Mouse (Mus musculus) intestine, embryonic 14.5 days (tissue): ENCODE results near the gene Mfsd6. TPM values are rescaled to one million over a fixed set of nuclear protein-coding genes. Genes with fewer than 3 reads are reported as not detected.

Experiments used
- ATAC-seq: fragments of 200-750 bp; cut with Nextera tagmentation; replicated peaks from 2 replicates; pipeline ENCODE4 v1.8.0; 2017; ENCODE audit warnings: low read depth, moderate number of reproducible peaks, moderate TSS enrichment, moderate library complexity; ENCODE audit not compliant: low FRiP score, low TSS enrichment
- DNase-seq: peaks from one replicate; pipeline ENCODE4 v3.0.0-alpha.2; 2018; ENCODE audit warnings: low spot score
- H3K27ac ChIP-seq: fragments of 300-500 bp; sonication (generic); 2 replicates; pipeline ENCODE4 v1.5.1; 2014; ENCODE audit warnings: low read depth, mild to moderate bottlenecking, control low read depth
- H3K27me3 ChIP-seq: fragments of 300-500 bp; sonication (generic); replicated peaks from 2 replicates; pipeline ENCODE4 v1.6.1; 2014; ENCODE audit warnings: low read length, control low read depth; ENCODE audit not compliant: control insufficient read depth, insufficient read depth
- H3K36me3 ChIP-seq: fragments of 300-500 bp; sonication (generic); 2 replicates; pipeline ENCODE4 v1.6.1; 2014; ENCODE audit warnings: low read length, control low read depth; ENCODE audit not compliant: control insufficient read depth, insufficient read depth
- H3K4me1 ChIP-seq: fragments of 300-500 bp; sonication (generic); replicated peaks from 2 replicates; pipeline ENCODE4 v1.6.1; 2014; ENCODE audit warnings: low read length, control low read depth, mixed read lengths; ENCODE audit not compliant: control insufficient read depth, insufficient read depth
- H3K4me2 ChIP-seq: fragments of 300-500 bp; sonication (generic); 2 replicates; pipeline ENCODE4 v1.6.1; 2014; ENCODE audit warnings: low read length
- H3K4me3 ChIP-seq: fragments of 300-500 bp; sonication (generic); 2 replicates; pipeline ENCODE4 v1.5.1; 2014; ENCODE audit warnings: low read depth, low read length, control low read depth, mixed read lengths
- H3K9ac ChIP-seq: fragments of 300-500 bp; sonication (generic); 2 replicates; pipeline ENCODE4 v1.6.1; 2014; ENCODE audit warnings: mild to moderate bottlenecking, low read length
- H3K9me3 ChIP-seq: fragments of 300-500 bp; sonication (generic); 2 replicates; pipeline ENCODE4 v1.6.1; 2016; ENCODE audit warnings: low read length, control low read depth; ENCODE audit not compliant: control insufficient read depth
- WGBS: fragments of 180-500 bp; shearing (Covaris S2); extraction: QIAGEN DNeasy Blood & Tissue Kit; methylation state at CpG from one replicate; pipeline ENCODE4 v1.1.7; 2014; 5-methylcytosine and 5-hydroxymethylcytosine counted together
- polyA plus RNA-seq: library from polyadenylated mRNA; unstranded; fragments of >200 nt; fragmentation: Nextera tagmentation; extraction: Ambion mirVana; gene quantifications from 2 replicates; pipeline ENCODE4 v1.2.1, GENCODE M21; 2014

The Mfsd6 gene
- polyA plus RNA-seq, 1 experiment from 2014 or later = 4.3 TPM

GRCm38 (mm10) chr1:52639090-52639489, 88.2 kb downstream of the Mfsd6 start:
- 90% methylated on average over 7 of the region's 7 CpGs for WGBS

GRCm38 (mm10) chr1:52638101-52638500, 89.2 kb downstream of the Mfsd6 start:
- DNase-seq (no peak), ATAC-seq (no peak)
- peaks cover 34% of the 10 kb centered on the region for H3K36me3 ChIP-seq
- H3K4me1 ChIP-seq = no peaks in the 10 kb centered on the region
- no peaks in the 10 kb centered on the region for H3K9me3 ChIP-seq
- no peaks in the 10 kb centered on the region for H3K27me3 ChIP-seq
- no peak overlapping the region for H3K4me3 ChIP-seq
- H3K27ac ChIP-seq = no peak overlapping the region
- no peak overlapping the region for H3K4me2 ChIP-seq
- no peak overlapping the region for H3K9ac ChIP-seq
- 86% methylated on average over 2 of the region's 2 CpGs for WGBS

More at GRCm38 (mm10) chr1:52639090-52639489, 88.2 kb downstream of the Mfsd6 start:
- Histone ChIP-seq H3K9ac (no peak overlapping the region), H3K27ac (no peak overlapping the region), H3K9me3 (no peaks in the 10 kb centered on the region), H3K27me3 (no peaks in the 10 kb centered on the region), H3K36me3 (peaks cover 37% of the 10 kb centered on the region), H3K4me3 (no peak overlapping the region), H3K4me2 (no peak overlapping the region), H3K4me1 (no peaks in the 10 kb centered on the region)
- ATAC-seq = no peak
- no peak for DNase-seq

- WGBS = 97% methylated on average over 3 of the region's 3 CpGs
- peaks cover 7% of the 10 kb centered on the region for H3K4me1 ChIP-seq
Measured at GRCm38 (mm10) chr1:52635932-52636331, 91.3 kb downstream of the Mfsd6 start.

GRCm38 (mm10) chr1:52634251-52634650, 93.0 kb downstream of the Mfsd6 start:
- no peak overlapping the region for H3K4me2 ChIP-seq
- H3K4me1 ChIP-seq = peaks cover 7% of the 10 kb centered on the region
- DNase-seq (no peak), ATAC-seq (no peak)
- peaks cover 15% of the 10 kb centered on the region for H3K36me3 ChIP-seq
- H3K4me3 ChIP-seq = no peak overlapping the region
- WGBS = 92% methylated on average over 6 of the region's 6 CpGs
- H3K27me3 ChIP-seq = no peaks in the 10 kb centered on the region
- H3K9me3 ChIP-seq = no peaks in the 10 kb centered on the region
- H3K27ac ChIP-seq = no peak overlapping the region
- H3K9ac ChIP-seq = no peak overlapping the region

More at GRCm38 (mm10) chr1:52635932-52636331, 91.3 kb downstream of the Mfsd6 start:
- no peak overlapping the region for H3K4me2 ChIP-seq
- H3K27ac ChIP-seq = no peak overlapping the region
- ATAC-seq (no peak), DNase-seq (no peak)
- H3K4me3 ChIP-seq = no peak overlapping the region
- H3K36me3 ChIP-seq = peaks cover 28% of the 10 kb centered on the region
- no peaks in the 10 kb centered on the region for H3K9me3 ChIP-seq
- no peak overlapping the region for H3K9ac ChIP-seq
- H3K27me3 ChIP-seq = no peaks in the 10 kb centered on the region

DNA sequence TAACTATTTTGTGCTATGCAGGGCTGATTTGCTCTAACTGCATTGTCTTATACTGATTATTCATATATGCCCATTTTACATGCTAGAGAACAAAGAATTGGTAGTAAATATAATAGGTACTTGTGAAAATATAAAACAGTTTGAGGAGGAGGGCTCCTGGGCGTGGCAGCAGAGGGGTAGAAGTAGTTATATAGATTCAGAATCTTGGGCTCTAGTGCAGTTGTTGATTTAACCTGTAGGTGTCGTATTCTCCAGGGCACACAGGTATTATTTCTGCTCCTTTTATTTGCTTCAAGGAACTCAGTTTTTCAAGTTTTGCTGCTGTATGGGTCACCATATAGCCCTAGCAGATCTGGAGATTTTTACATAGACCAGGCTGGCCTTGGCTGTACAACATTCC, 95.7 kb downstream of the Mfsd6 start:
- Histone ChIP-seq H3K36me3 (no peaks in the 10 kb centered on the region; the same call in 1 of the 2 replicates), H3K4me2 (peak overlapping the region; percentile 52), H3K9me3 (no peaks in the 10 kb centered on the region), H3K27me3 (no peaks in the 10 kb centered on the region), H3K27ac (no peak overlapping the region), H3K9ac (no peak overlapping the region), H3K4me1 (peaks cover 7% of the 10 kb centered on the region), H3K4me3 (peak overlapping the region; percentile 55; the same call in 1 of the 2 replicates)
- 78% methylated on average over 2 of the region's 2 CpGs for WGBS
- ATAC-seq (no peak), DNase-seq (no peak)

GRCm38 (mm10) chr1:52630937-52631299, 96.3 kb downstream of the Mfsd6 start:
- Histone ChIP-seq H3K9ac (peak overlapping the region; percentile 46), H3K4me2 (peak overlapping the region; percentile 52), H3K27me3 (no peaks in the 10 kb centered on the region), H3K4me3 (peak overlapping the region; percentile 55), H3K9me3 (no peaks in the 10 kb centered on the region), H3K36me3 (no peaks in the 10 kb centered on the region; the same call in 1 of the 2 replicates), H3K27ac (peak overlapping the region; percentile 51), H3K4me1 (peaks cover 7% of the 10 kb centered on the region)
- ATAC-seq (peak; percentile 87), DNase-seq (no peak)
- WGBS = under 1% methylated on average over 6 of the region's 6 CpGs

GRCm38 (mm10) chr1:52630248-52630936, 96.9 kb downstream of the Mfsd6 start, which contains the start of gene Nemp2:
Gene Nemp2 (plus strand): TSS chr1:52630703.
- H3K4me3 ChIP-seq = peak within 1 kb of the TSS; percentile 55
- H3K27me3 ChIP-seq = no peaks in the 10 kb centered on the region
- under 1% methylated on average over 44 of the region's 44 CpGs for WGBS
- DNase-seq = peak; percentile 98
- H3K4me2 ChIP-seq = peak within 1 kb of the TSS; percentile 52
- peak within 1 kb of the TSS; percentile 46 for H3K9ac ChIP-seq
- H3K27ac ChIP-seq = peak within 1 kb of the TSS; percentile 51
- no peaks in the 10 kb centered on the region; the same call in 1 of the 2 replicates for H3K36me3 ChIP-seq
- ATAC-seq = peak; percentile 94
- H3K4me1 ChIP-seq = peaks cover 7% of the 10 kb centered on the region
- H3K9me3 ChIP-seq = no peaks in the 10 kb centered on the region

GRCm38 (mm10) chr1:52620442-52620841, 106.8 kb downstream of the Mfsd6 start:
- H3K36me3 ChIP-seq = no peaks in the 10 kb centered on the region
- H3K27ac ChIP-seq = no peak overlapping the region
- DNase-seq (no peak), ATAC-seq (no peak)
- H3K27me3 ChIP-seq = no peaks in the 10 kb centered on the region
- no peak overlapping the region for H3K4me3 ChIP-seq
- no peaks in the 10 kb centered on the region for H3K4me1 ChIP-seq
- no peak overlapping the region for H3K4me2 ChIP-seq
- H3K9ac ChIP-seq = no peak overlapping the region
- H3K9me3 ChIP-seq = no peaks in the 10 kb centered on the region

- Histone ChIP-seq H3K4me3 (no peak overlapping the region), H3K9me3 (no peaks in the 10 kb centered on the region), H3K4me2 (no peak overlapping the region), H3K9ac (no peak overlapping the region), H3K4me1 (no peaks in the 10 kb centered on the region), H3K27ac (no peak overlapping the region), H3K36me3 (no peaks in the 10 kb centered on the region), H3K27me3 (no peaks in the 10 kb centered on the region)
- DNase-seq = no peak
- ATAC-seq = no peak
- WGBS = 66% methylated on average over 1 of the region's 1 CpGs
Measured at GRCm38 (mm10) chr1:52618217-52618616, 109.0 kb downstream of the Mfsd6 start.
